Mouse (Mus musculus) forebrain, embryonic 16.5 days (tissue): ENCODE data around the gene Galk2. TPM values are rescaled to one million over a fixed set of nuclear protein-coding genes. Genes with fewer than 3 reads are reported as not detected.

Source experiments
- ATAC-seq: fragments of 200-750 bp; cut with Nextera tagmentation; 2 replicates; pipeline ENCODE4 v1.8.0; 2017; ENCODE audit warnings: mild to moderate bottlenecking, moderate library complexity
- H3K27ac ChIP-seq: fragments of 300-500 bp; sonication (generic); 2 replicates; pipeline ENCODE4 v1.5.1; 2014; ENCODE audit warnings: low read length, control low read depth
- H3K27me3 ChIP-seq: fragments of 300-500 bp; sonication (generic); replicated peaks from 2 replicates; pipeline ENCODE4 v1.6.1; 2014; ENCODE audit warnings: low read length; ENCODE audit not compliant: control insufficient read depth, insufficient read depth
- H3K36me3 ChIP-seq: fragments of 300-500 bp; sonication (generic); 2 replicates; pipeline ENCODE4 v1.6.1; 2014; ENCODE audit not compliant: control insufficient read depth, insufficient read depth
- H3K4me1 ChIP-seq: fragments of 300-500 bp; sonication (generic); replicated peaks from 2 replicates; pipeline ENCODE4 v1.6.1; 2014; ENCODE audit warnings: low read length; ENCODE audit not compliant: control insufficient read depth, insufficient read depth
- H3K4me2 ChIP-seq: fragments of 300-500 bp; sonication (generic); 2 replicates; pipeline ENCODE4 v1.6.1; 2014; ENCODE audit warnings: mild to moderate bottlenecking, low read length, control low read depth
- H3K4me3 ChIP-seq: fragments of 300-500 bp; sonication (generic); replicated peaks from 2 replicates; pipeline ENCODE4 v1.5.1; 2014; ENCODE audit warnings: mild to moderate bottlenecking, low read length, control low read depth
- H3K9ac ChIP-seq: fragments of 300-500 bp; sonication (generic); replicated peaks from 2 replicates; pipeline ENCODE4 v1.6.1; 2014; ENCODE audit warnings: low read depth, low read length, control low read depth
- H3K9me3 ChIP-seq: fragments of 300-500 bp; sonication (generic); 2 replicates; pipeline ENCODE4 v1.6.1; 2016; ENCODE audit warnings: low read length; ENCODE audit not compliant: control insufficient read depth
- WGBS: fragments of 180-500 bp; shearing (Covaris S2); extraction: QIAGEN DNeasy Blood & Tissue Kit; methylation state at CpG from one replicate; pipeline ENCODE4 v1.1.7; 2014; 5-methylcytosine and 5-hydroxymethylcytosine counted together
- polyA plus RNA-seq: library from polyadenylated mRNA; unstranded; fragments of >200 nt; fragmentation: Nextera tagmentation; extraction: Ambion mirVana; gene quantifications from 2 replicates; pipeline ENCODE4 v1.2.1, GENCODE M21; 2015

Galk2 gene
- polyA plus RNA-seq, 1 experiment from 2014 or later, result 27.9 TPM

GRCm38 (mm10) chr2:125885891-125886576 is 27.1 kb downstream of the Galk2 start:
- no peaks in the 10 kb centered on the region for H3K36me3 ChIP-seq
- no peaks in the 10 kb centered on the region for H3K4me1 ChIP-seq
- ATAC-seq, result peak; percentile 36; the same call in 1 of the 2 replicates
- no peaks in the 10 kb centered on the region for H3K27me3 ChIP-seq
- H3K9me3 ChIP-seq, result no peaks in the 10 kb centered on the region
- H3K4me2 ChIP-seq, result no peak overlapping the region
- no peak overlapping the region for H3K9ac ChIP-seq
- no peak overlapping the region for H3K27ac ChIP-seq
- WGBS, result 72% methylated on average over 4 of the region's 4 CpGs
- no peak overlapping the region for H3K4me3 ChIP-seq

DNA sequence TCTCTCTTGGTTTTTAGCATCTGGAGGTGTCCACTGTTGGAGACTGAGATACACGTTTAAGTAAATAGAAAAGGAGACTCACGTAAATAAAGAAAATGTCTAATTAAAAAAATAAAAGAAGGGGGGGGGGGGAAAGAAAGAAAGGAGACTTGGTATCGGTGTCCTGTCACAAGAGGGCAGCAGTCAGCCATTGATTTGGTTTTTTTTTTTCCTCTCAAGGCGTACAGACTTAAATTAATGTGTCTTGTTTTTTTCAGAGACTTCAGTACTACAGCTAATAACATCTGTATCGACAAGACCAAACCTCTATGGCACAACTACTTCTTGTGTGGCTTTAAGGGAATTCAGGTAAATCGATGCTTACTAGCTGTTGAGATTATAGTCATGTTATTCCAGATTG is 34.2 kb downstream of the Galk2 start:
- no peak overlapping the region for H3K27ac ChIP-seq
- H3K36me3 ChIP-seq, result no peaks in the 10 kb centered on the region
- H3K27me3 ChIP-seq, result no peaks in the 10 kb centered on the region
- no peak for ATAC-seq
- 31% methylated on average over 6 of the region's 6 CpGs for WGBS
- no peak overlapping the region for H3K4me2 ChIP-seq
- H3K9me3 ChIP-seq, result no peaks in the 10 kb centered on the region
- H3K4me1 ChIP-seq, result no peaks in the 10 kb centered on the region
- no peak overlapping the region for H3K9ac ChIP-seq
- H3K4me3 ChIP-seq, result no peak overlapping the region

GRCm38 (mm10) chr2:125895099-125895498 is 36.2 kb downstream of the Galk2 start:
- Histone ChIP-seq H3K27ac (no peak overlapping the region), H3K4me1 (no peaks in the 10 kb centered on the region), H3K9me3 (no peaks in the 10 kb centered on the region), H3K27me3 (no peaks in the 10 kb centered on the region), H3K4me2 (no peak overlapping the region), H3K36me3 (no peaks in the 10 kb centered on the region), H3K4me3 (no peak overlapping the region), H3K9ac (no peak overlapping the region)
- 94% methylated on average over 4 of the region's 4 CpGs for WGBS
- ATAC-seq, result no peak

- H3K9me3 ChIP-seq, result no peaks in the 10 kb centered on the region
- no peak overlapping the region for H3K4me3 ChIP-seq
- no peaks in the 10 kb centered on the region for H3K4me1 ChIP-seq
- H3K27ac ChIP-seq, result no peak overlapping the region
- H3K4me2 ChIP-seq, result no peak overlapping the region
- H3K9ac ChIP-seq, result no peak overlapping the region
- ATAC-seq, result no peak
- no peaks in the 10 kb centered on the region for H3K27me3 ChIP-seq
- H3K36me3 ChIP-seq, result no peaks in the 10 kb centered on the region
- 89% methylated on average over 3 of the region's 3 CpGs for WGBS
These were observed 37.4 kb downstream of the Galk2 start for GRCm38 (mm10) chr2:125896355-125896754.

DNA sequence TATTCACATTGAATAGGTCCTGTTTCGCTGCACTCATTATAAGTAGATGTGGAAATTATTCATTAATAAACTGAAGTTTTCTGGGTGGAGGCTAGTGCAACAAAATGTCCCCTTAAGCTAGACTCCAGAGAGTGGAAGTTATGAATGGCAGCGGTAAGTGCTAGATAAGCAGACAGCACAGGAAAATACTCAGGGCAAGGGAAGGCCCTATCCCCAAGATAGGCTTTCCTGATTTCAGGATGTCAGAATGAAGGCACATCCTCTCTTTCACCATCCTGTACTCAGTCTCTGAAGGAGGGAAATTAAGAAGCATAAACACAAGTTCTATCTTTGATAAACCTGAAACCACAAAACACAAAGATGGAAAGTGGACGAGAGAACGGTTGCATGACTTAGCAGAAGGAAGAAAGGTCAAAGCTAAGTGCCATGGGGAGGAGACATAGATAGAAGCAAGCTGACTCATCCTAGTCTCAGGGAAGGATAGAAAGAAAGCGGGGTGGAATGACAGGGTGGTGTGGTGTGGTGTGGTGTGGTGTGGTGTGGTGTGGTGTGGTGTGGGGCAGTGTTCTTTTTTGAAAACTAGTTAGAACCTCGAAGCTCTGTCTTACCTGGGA is 42.0 kb downstream of the Galk2 start:
- Histone ChIP-seq H3K27ac (no peak overlapping the region), H3K4me1 (no peaks in the 10 kb centered on the region), H3K4me3 (no peak overlapping the region), H3K36me3 (no peaks in the 10 kb centered on the region), H3K9ac (no peak overlapping the region), H3K9me3 (no peaks in the 10 kb centered on the region), H3K27me3 (no peaks in the 10 kb centered on the region), H3K4me2 (no peak overlapping the region)
- ATAC-seq, result no peak
- WGBS, result 93% methylated on average over 6 of the region's 6 CpGs

- Histone ChIP-seq H3K9me3 (no peaks in the 10 kb centered on the region), H3K4me1 (no peaks in the 10 kb centered on the region), H3K9ac (no peak overlapping the region), H3K4me2 (no peak overlapping the region), H3K36me3 (no peaks in the 10 kb centered on the region), H3K27ac (no peak overlapping the region), H3K27me3 (no peaks in the 10 kb centered on the region), H3K4me3 (no peak overlapping the region)
- no peak for ATAC-seq
- WGBS, result 94% methylated on average over 3 of the region's 3 CpGs
These were observed 42.5 kb downstream of the Galk2 start for GRCm38 (mm10) chr2:125901426-125901825.

DNA sequence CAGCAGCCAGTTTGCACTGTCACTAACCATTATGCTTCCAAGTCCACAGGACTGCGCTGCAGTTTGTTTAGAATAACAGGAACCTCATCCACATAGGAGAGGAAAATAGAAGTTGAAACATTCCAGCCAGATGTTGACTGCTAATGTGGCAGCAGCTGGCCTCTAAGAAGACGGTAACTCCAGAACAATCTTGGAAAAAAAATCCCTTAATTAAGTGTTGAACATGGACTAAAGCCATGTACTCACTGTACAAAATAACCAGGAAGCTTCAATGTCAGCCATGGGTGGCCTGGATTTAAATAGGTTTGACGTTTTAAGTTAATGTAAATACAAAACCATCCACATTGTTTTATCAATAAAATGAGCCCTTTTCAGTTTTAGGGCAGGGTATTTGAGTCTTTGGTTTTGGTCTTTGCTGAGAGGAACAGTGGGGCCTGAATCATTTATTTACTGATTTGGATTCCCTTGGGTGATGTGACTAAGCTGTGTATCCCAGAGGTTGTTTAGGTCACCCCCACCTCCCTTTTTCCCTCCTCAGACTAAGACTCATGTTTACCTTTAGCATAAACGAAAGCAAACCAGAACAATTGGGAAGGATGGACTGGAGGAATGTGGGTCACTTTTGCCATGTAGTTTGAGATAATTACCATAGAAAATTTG is 47.6 kb downstream of the Galk2 start:
- 83% methylated on average over 4 of the region's 4 CpGs for WGBS
- H3K4me1 ChIP-seq, result 0 out of 2 replicates have a peak, but pooled peaks cover 4% of the 10 kb centered on the region
- H3K9me3 ChIP-seq, result no peaks in the 10 kb centered on the region
- no peak for ATAC-seq
- H3K27ac ChIP-seq, result no peak overlapping the region
- H3K4me2 ChIP-seq, result no peak overlapping the region
- H3K9ac ChIP-seq, result no peak overlapping the region
- H3K36me3 ChIP-seq, result no peaks in the 10 kb centered on the region
- H3K4me3 ChIP-seq, result no peak overlapping the region
- H3K27me3 ChIP-seq, result no peaks in the 10 kb centered on the region

- H3K9me3 ChIP-seq, result no peaks in the 10 kb centered on the region
- WGBS, result 86% methylated on average over 4 of the region's 4 CpGs
- H3K4me3 ChIP-seq, result no peak overlapping the region
- H3K36me3 ChIP-seq, result no peaks in the 10 kb centered on the region
- 0 out of 2 replicates have a peak, but pooled peaks cover 4% of the 10 kb centered on the region for H3K4me1 ChIP-seq
- H3K27ac ChIP-seq, result no peak overlapping the region
- ATAC-seq, result no peak
- H3K4me2 ChIP-seq, result no peak overlapping the region
- no peaks in the 10 kb centered on the region for H3K27me3 ChIP-seq
- H3K9ac ChIP-seq, result no peak overlapping the region
These were observed 48.8 kb downstream of the Galk2 start for GRCm38 (mm10) chr2:125907580-125908255.

DNA sequence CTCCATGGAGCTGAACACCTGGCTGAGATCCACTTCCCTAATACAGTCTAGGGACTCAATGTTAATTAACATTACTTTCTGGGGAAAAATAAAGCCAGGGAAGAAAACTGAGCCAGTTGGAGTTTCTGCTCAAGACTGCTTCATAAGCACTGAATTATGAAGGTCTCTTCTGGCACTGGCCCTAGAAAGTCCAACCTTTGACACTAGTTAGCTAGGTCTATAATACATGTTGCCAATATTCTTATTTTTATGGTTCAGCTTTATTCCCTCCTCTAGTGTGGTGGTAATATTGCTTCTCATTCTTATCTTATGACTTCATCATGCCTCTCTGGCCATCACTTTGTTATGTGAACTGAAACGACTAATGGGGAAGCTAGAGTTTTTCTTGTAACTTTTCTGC is 55.3 kb downstream of the Galk2 start:
- Histone ChIP-seq H3K36me3 (no peaks in the 10 kb centered on the region), H3K4me3 (no peak overlapping the region), H3K4me2 (no peak overlapping the region), H3K9ac (no peak overlapping the region), H3K27me3 (no peaks in the 10 kb centered on the region), H3K4me1 (0 out of 2 replicates have a peak, but pooled peaks cover 4% of the 10 kb centered on the region), H3K27ac (no peak overlapping the region), H3K9me3 (no peaks in the 10 kb centered on the region)
- no peak for ATAC-seq
- WGBS, result 76% methylated on average over 1 of the region's 1 CpGs
